Mouse (Mus musculus) G1E (cell line): Measurements from ENCODE around the gene Zc3hav1. TPM values are rescaled to one million over a fixed set of nuclear protein-coding genes. Genes with fewer than 3 reads are reported as not detected.

Experiments
- ATAC-seq: 2 replicates; pipeline ENCODE4 v1.8.0; 2016; ENCODE audit warnings: mild to moderate bottlenecking; ENCODE audit not compliant: insufficient number of reproducible peaks, poor library complexity, low FRiP score, severe bottlenecking; ENCODE audit errors: extremely low read depth
- DNase-seq: peaks from one replicate; pipeline ENCODE4 v3.0.0; 2012; ENCODE audit warnings: low spot score
- H3K27me3 ChIP-seq: 2 replicates; pipeline ENCODE4 v1.6.1; 2012; ENCODE audit warnings: mild to moderate bottlenecking, low read length, inconsistent platforms; ENCODE audit not compliant: insufficient read depth
- H3K36me3 ChIP-seq: replicated peaks from 2 replicates; pipeline ENCODE3; 2012; ENCODE audit warnings: mild to moderate bottlenecking, inconsistent platforms
- H3K4me1 ChIP-seq: 2 replicates; pipeline ENCODE4 v1.6.1; 2012; ENCODE audit warnings: low read depth, low read length, inconsistent platforms, mixed read lengths; ENCODE audit not compliant: insufficient read depth
- H3K4me3 ChIP-seq: 2 replicates; pipeline ENCODE4 v1.5.1; 2012; ENCODE audit warnings: low read depth, mild to moderate bottlenecking, inconsistent platforms, low read length, moderate library complexity, mixed read lengths
- H3K9me3 ChIP-seq: replicated peaks from 2 replicates; pipeline ENCODE4 v1.6.1; 2012; ENCODE audit warnings: inconsistent platforms
- CTCF ChIP-seq: IDR thresholded peaks from 2 replicates; pipeline ENCODE4 v1.5.1; 2012; ENCODE audit warnings: low read depth, low read length, inconsistent platforms, mixed read lengths
- GATA1 ChIP-seq: IDR thresholded peaks from 2 replicates; pipeline ENCODE4 v1.6.1; 2012; ENCODE audit warnings: borderline replicate concordance, low read length, inconsistent platforms, mixed read lengths
- GATA2 ChIP-seq: IDR thresholded peaks from 2 replicates; pipeline ENCODE4 v1.6.1; 2012; ENCODE audit warnings: low read depth, low read length, inconsistent platforms, borderline replicate concordance
- POLR2AphosphoS5 ChIP-seq: IDR thresholded peaks from 2 replicates; pipeline ENCODE4 v1.6.1; 2012; ENCODE audit warnings: low read depth, low read length, inconsistent platforms; ENCODE audit not compliant: insufficient replicate concordance
- TAL1 ChIP-seq: conservative IDR thresholded peaks from 2 replicates; pipeline ENCODE4 v1.6.1; 2012; ENCODE audit warnings: low read depth, low read length, inconsistent platforms, mixed read lengths
- polyA plus RNA-seq: library from polyadenylated mRNA; stranded (reverse); fragments of >175 nt; gene quantifications from 2 replicates; pipeline ENCODE4 v1.2.3, GENCODE M21; 2012
- total RNA-seq, 2 experiments: library from RNA; stranded (forward) in 1 of 2; stranded (reverse) in 1 of 2; fragments of 200-1000 nt in 1 of 2; fragments of >200 nt in 1 of 2; fragmentation: Nextera tagmentation in 1 of 2; gene quantifications; 2 replicates each; pipeline ENCODE4 v1.2.3; 2014 to 2017

Zc3hav1 gene
- total RNA-seq (2014; fragmentation: Nextera tagmentation) (210 and 217 TPM in 2 replicates), total RNA-seq (2017) (107 and 112 TPM in 2 replicates), polyA plus RNA-seq (44.0 and 45.8 TPM in 2 replicates)

GRCm38 (mm10) chr6:38353811-38354722 is at the start of gene Zc3hav1:
TSS of gene Zc3hav1 (minus strand) at chr6:38354603.
- Histone ChIP-seq H3K36me3 (peaks cover 30% of the 10 kb centered on the region), H3K27me3 (no peaks in the 10 kb centered on the region), H3K9me3 (no peaks in the 10 kb centered on the region), H3K4me1 (peaks cover 61% of the 10 kb centered on the region), H3K4me3 (peak within 1 kb of the TSS; percentile 97)
- peak; percentile 78 for DNase-seq
- TF ChIP-seq GATA2 (no peak), POLR2AphosphoS5 (no peak), CTCF (no peak)
- peak; percentile 78 for ATAC-seq

DNA sequence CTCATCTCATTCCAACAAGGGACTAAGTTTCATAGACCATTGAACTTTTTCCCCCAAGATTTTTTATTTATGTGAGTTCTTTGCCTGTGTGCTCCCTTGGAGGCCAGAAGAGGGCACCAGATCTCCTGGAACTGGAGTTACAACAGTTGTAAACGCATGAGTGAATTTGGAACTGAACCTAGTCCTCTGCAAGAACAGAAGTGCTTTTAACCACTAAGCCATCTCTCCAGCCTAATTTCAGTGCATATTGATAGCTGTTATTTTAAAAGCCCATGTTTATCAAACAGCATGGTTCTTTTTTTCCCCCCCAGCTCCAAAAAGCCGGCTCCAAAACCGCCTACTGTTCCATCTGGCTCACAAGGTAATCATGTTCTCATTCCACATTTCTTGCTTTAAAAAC is 35.3 kb upstream of the Zc3hav1 start:
- H3K9me3 ChIP-seq: no peaks in the 10 kb centered on the region
- ATAC-seq (no peak), DNase-seq (no peak)
- H3K4me3 ChIP-seq: no peak overlapping the region
- no peaks in the 10 kb centered on the region for H3K4me1 ChIP-seq
- peaks cover 13% of the 10 kb centered on the region for H3K36me3 ChIP-seq
- no peak for TF ChIP-seq GATA2
- 0 out of 2 replicates have a peak, but pooled peaks have one; percentile 10 for TF ChIP-seq CTCF
- no peaks in the 10 kb centered on the region for H3K27me3 ChIP-seq

DNA sequence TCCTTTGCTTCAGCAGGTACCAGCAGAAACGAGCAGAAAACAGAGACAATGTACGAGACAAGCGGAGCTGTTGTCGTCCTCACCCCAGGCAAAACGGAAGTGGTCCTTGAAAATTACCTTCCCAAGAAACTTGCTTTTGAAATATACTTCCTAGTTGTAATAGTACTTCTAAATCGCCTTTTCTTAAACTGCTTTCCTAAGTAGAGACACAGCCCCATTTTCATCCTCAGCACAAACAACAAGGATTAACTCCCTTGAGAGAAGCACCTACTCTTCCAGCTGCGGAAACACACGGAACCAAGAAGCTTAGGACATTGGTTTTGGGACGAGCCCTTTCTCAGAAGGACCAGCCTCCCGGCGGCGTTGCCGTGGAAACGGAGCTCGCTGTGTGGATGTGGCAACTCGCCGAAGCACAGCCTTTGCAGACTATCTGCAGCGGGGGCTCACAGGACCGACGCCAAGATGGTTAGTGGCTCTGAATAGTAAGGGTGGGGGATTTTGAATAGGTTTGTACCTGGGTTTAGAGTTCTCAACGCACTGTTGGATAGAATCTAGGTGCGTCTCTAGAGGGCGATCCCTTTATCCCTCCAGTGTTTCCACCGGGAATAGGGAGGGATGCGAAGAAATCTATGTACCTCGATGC is 26.8 kb upstream of the Zc3hav1 start, which contains the start of gene Ttc26:
Gene Ttc26 (plus strand): TSS at position 341 of the 643 bp plus-strand sequence.
- DNase-seq (peak; percentile 67), ATAC-seq (peak; percentile 83)
- TF ChIP-seq TAL1 (no peak), GATA1 (no peak), POLR2AphosphoS5 (no peak), GATA2 (no peak), CTCF (no peak)

DNA sequence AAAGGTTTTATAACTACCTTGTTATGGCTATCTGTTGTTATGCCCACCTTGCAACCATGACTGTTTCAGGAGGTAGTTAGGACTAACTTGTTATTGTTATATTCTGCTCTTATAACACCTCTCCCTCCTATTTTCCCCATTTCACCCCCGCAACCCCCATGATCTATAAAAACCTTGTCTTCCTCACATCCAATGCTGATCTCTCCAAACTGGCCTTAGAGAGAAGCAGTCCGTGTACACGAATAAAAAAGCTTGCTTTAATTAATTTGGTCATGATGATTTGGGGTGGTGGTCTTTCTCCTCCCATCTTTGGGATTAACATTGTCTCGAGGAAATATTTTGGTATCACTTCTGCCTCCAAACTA is 26.3 kb upstream of the Zc3hav1 start:
- H3K36me3 ChIP-seq: peaks cover 4% of the 10 kb centered on the region
- H3K4me3 ChIP-seq: peak overlapping the region; percentile 73
- H3K27me3 ChIP-seq: no peaks in the 10 kb centered on the region
- no peak for DNase-seq
- peaks cover 17% of the 10 kb centered on the region for H3K4me1 ChIP-seq
- TF ChIP-seq GATA2 (no peak), POLR2AphosphoS5 (no peak), GATA1 (no peak), CTCF (no peak), TAL1 (no peak)
- no peaks in the 10 kb centered on the region for H3K9me3 ChIP-seq
- ATAC-seq: no peak

More for the DNA sequence above, 26.8 kb upstream of the Zc3hav1 start, which contains the start of gene Ttc26:
- Histone ChIP-seq H3K4me1 (peaks cover 17% of the 10 kb centered on the region), H3K4me3 (peak within 1 kb of the TSS; percentile 73), H3K9me3 (no peaks in the 10 kb centered on the region), H3K27me3 (no peaks in the 10 kb centered on the region), H3K36me3 (peaks cover 6% of the 10 kb centered on the region)

DNA sequence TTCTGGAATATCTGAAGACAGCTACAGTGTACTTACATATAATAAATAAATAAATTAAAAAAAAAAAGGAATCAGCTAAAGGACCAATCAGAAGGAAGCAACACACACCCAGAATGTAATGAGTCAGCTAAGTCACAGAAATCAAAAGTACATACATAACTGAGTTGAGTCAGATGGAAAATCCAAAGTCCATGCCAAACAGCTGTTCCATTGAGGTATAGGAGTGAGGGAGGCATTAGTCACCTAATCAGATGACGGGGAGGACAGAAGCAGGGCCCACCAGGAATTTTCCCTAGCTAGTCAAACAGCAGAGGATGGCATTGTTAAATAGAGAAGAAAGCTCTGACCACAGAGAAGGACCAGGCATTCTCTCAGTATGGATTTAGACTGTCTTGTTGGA is 19.9 kb upstream of the Zc3hav1 start:
- Histone ChIP-seq H3K36me3 (no peaks in the 10 kb centered on the region), H3K4me3 (no peak overlapping the region), H3K27me3 (no peaks in the 10 kb centered on the region), H3K4me1 (0 out of 2 replicates have a peak, but pooled peaks cover under 1% of the 10 kb centered on the region), H3K9me3 (peaks cover 7% of the 10 kb centered on the region)
- DNase-seq: no peak
- TF ChIP-seq CTCF (no peak), POLR2AphosphoS5 (no peak), TAL1 (no peak)
- ATAC-seq: no peak

- H3K4me1 ChIP-seq: 0 out of 2 replicates have a peak, but pooled peaks cover 3% of the 10 kb centered on the region
- H3K27me3 ChIP-seq: peaks cover 6% of the 10 kb centered on the region; the same call in 1 of the 2 replicates
- peaks cover 13% of the 10 kb centered on the region for H3K9me3 ChIP-seq
- DNase-seq: no peak
- no peaks in the 10 kb centered on the region for H3K36me3 ChIP-seq
- H3K4me3 ChIP-seq: no peak overlapping the region
- TF ChIP-seq CTCF: no peak
- TF ChIP-seq TAL1: no peak
- no peak for TF ChIP-seq GATA2
- TF ChIP-seq POLR2AphosphoS5: no peak
- TF ChIP-seq GATA1: no peak
- ATAC-seq: no peak
Observed at GRCm38 (mm10) chr6:38369945-38370344, 15.5 kb upstream of the Zc3hav1 start.
